Mouse (Mus musculus) intestine, postnatal 0 days (tissue): Measurements from ENCODE around the gene Pard3b. TPM values are rescaled to one million over a fixed set of nuclear protein-coding genes. Genes with fewer than 3 reads are reported as not detected.

Experiments
- ATAC-seq: fragments of 200-750 bp; cut with Nextera tagmentation; 2 replicates; pipeline ENCODE4 v1.8.0; 2017; ENCODE audit warnings: mild to moderate bottlenecking, moderate TSS enrichment, moderate library complexity
- H3K27ac ChIP-seq: fragments of 300-500 bp; sonication (generic); 2 replicates; pipeline ENCODE4 v1.5.1; 2014; ENCODE audit warnings: mild to moderate bottlenecking, low read depth, low read length, moderate library complexity
- H3K27me3 ChIP-seq: fragments of 300-500 bp; sonication (generic); replicated peaks from 2 replicates; pipeline ENCODE4 v1.6.1; 2014; ENCODE audit warnings: low read length, mixed read lengths; ENCODE audit not compliant: control insufficient read depth, insufficient read depth
- H3K36me3 ChIP-seq: fragments of 300-500 bp; sonication (generic); 2 replicates; pipeline ENCODE4 v1.6.1; 2014; ENCODE audit warnings: mild to moderate bottlenecking, moderate library complexity; ENCODE audit not compliant: control insufficient read depth, insufficient read depth
- H3K4me1 ChIP-seq: fragments of 300-500 bp; sonication (generic); replicated peaks from 2 replicates; pipeline ENCODE4 v1.6.1; 2014; ENCODE audit warnings: antibody characterized with exemption, low read length, mixed read lengths; ENCODE audit not compliant: control insufficient read depth, insufficient read depth
- H3K4me2 ChIP-seq: fragments of 300-500 bp; sonication (generic); replicated peaks from 2 replicates; pipeline ENCODE4 v1.6.1; 2014; ENCODE audit warnings: low read depth, mild to moderate bottlenecking, moderate library complexity
- H3K4me3 ChIP-seq: fragments of 300-500 bp; sonication (generic); 2 replicates; pipeline ENCODE4 v1.5.1; 2014; ENCODE audit warnings: low read depth, low read length
- H3K9ac ChIP-seq: fragments of 300-500 bp; sonication (generic); 2 replicates; pipeline ENCODE4 v1.6.1; 2014; ENCODE audit warnings: mild to moderate bottlenecking, low read depth, low read length
- H3K9me3 ChIP-seq: fragments of 300-500 bp; sonication (generic); 2 replicates; pipeline ENCODE4 v1.6.1; 2016; ENCODE audit warnings: mixed run types; ENCODE audit not compliant: control insufficient read depth
- CTCF ChIP-seq: sonication (generic); IDR thresholded peaks from 2 replicates; pipeline ENCODE4 v1.5.1; 2016; ENCODE audit warnings: low read depth, mild to moderate bottlenecking, control low read depth, antibody characterized with exemption, moderate library complexity
- whole genome bisulfite sequencing: fragments of 180-500 bp; shearing (Covaris S2); extraction: QIAGEN DNeasy Blood & Tissue Kit; methylation state at CpG from one replicate; pipeline ENCODE4 v1.1.7; 2014; 5-methylcytosine and 5-hydroxymethylcytosine counted together
- polyA plus RNA-seq: library from polyadenylated mRNA; unstranded; fragments of >200 nt; fragmentation: Nextera tagmentation; extraction: Ambion mirVana; gene quantifications from 2 replicates; pipeline ENCODE4 v1.2.1, GENCODE M21; 2015

The Pard3b gene
- polyA plus RNA-seq, 1 experiment from 2014 or later: 17.2 TPM

GRCm38 (mm10) chr1:62129186-62129585 is 490.6 kb downstream of the Pard3b start:
- Histone ChIP-seq H3K4me3 (no peak overlapping the region), H3K27ac (no peak overlapping the region), H3K4me2 (no peak overlapping the region), H3K9me3 (no peaks in the 10 kb centered on the region), H3K36me3 (no peaks in the 10 kb centered on the region), H3K4me1 (no peaks in the 10 kb centered on the region), H3K9ac (no peak overlapping the region), H3K27me3 (no peaks in the 10 kb centered on the region)
- TF ChIP-seq CTCF: no peak
- no peak for ATAC-seq
- WGBS: 72% methylated on average over 2 of the region's 2 CpGs

DNA sequence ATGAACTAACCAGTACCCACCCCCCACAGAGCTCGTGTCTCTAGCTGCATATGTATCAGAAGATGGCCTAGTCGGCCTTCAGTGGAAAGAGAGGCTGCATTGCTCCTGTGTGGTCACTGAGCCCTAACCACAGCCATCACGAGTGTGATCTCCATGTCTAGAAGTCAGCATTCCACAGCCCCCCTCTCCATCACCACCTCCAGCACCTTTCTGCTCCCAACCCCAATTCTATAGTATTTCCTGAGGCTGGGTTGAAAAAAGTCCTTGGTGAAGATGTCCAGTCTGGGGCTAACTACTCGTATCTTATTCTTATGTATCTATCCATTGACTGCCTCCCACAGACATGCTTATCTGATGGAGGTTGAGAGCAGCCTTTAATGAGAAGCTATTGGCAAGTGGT is 509.5 kb downstream of the Pard3b start:
- ATAC-seq: no peak
- Histone ChIP-seq H3K9me3 (no peaks in the 10 kb centered on the region), H3K27me3 (no peaks in the 10 kb centered on the region), H3K4me3 (no peak overlapping the region), H3K4me1 (no peaks in the 10 kb centered on the region), H3K27ac (no peak overlapping the region), H3K36me3 (no peaks in the 10 kb centered on the region), H3K4me2 (no peak overlapping the region), H3K9ac (no peak overlapping the region)
- no peak for TF ChIP-seq CTCF
- WGBS: 91% methylated on average over 4 of the region's 4 CpGs

DNA sequence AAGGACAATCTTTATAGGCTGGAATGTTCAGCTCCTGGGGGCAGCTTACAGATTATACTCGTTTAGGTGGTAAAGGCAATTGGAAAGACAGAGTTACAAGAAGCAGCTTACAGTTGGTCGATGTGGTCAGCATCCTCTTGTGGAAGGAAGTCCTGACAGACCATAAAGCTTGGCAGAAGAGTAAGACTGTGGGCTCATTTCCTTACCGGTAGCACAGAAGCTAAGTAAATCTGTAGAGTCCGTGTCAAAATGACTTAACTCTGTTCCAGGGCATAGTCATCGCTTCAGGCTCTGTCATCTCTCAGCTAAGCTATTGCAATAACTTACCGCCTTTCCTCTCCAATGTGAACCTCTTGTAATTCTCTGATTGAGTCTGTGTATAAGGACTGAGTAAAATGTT is 510.2 kb downstream of the Pard3b start:
- Histone ChIP-seq H3K36me3 (no peaks in the 10 kb centered on the region), H3K4me3 (no peak overlapping the region), H3K27me3 (no peaks in the 10 kb centered on the region), H3K27ac (no peak overlapping the region), H3K9ac (no peak overlapping the region), H3K4me2 (no peak overlapping the region), H3K4me1 (no peaks in the 10 kb centered on the region), H3K9me3 (no peaks in the 10 kb centered on the region)
- TF ChIP-seq CTCF: no peak
- WGBS: 75% methylated on average over 6 of the region's 6 CpGs
- no peak for ATAC-seq

- TF ChIP-seq CTCF: no peak
- H3K36me3 ChIP-seq: no peaks in the 10 kb centered on the region
- no peak for ATAC-seq
- H3K9ac ChIP-seq: no peak overlapping the region
- H3K9me3 ChIP-seq: no peaks in the 10 kb centered on the region
- H3K27ac ChIP-seq: no peak overlapping the region
- no peaks in the 10 kb centered on the region for H3K27me3 ChIP-seq
- no peak overlapping the region for H3K4me2 ChIP-seq
- WGBS: 88% methylated on average over 1 of the region's 1 CpGs
- no peak overlapping the region for H3K4me3 ChIP-seq
- H3K4me1 ChIP-seq: no peaks in the 10 kb centered on the region
Measured at GRCm38 (mm10) chr1:62155970-62156369, 517.3 kb downstream of the Pard3b start.

DNA sequence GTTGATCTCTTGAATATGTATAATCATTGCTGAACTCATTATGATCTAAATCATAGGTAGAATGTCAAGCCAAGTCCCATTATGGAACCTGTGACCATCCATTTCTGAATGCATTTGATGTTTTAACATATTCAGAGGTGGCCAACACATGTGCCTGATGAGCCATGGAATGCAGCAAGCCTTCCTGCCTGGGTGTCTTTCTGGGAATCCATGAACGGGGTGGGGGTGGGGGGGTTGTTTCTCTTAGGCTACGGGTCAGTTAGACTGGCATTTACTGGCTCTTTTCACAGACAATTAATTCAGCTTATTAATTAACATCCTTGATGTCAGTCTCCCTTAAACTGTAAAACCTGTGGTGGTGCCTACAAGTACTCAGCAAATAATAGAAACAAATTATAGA is 521.0 kb downstream of the Pard3b start:
- ATAC-seq: no peak
- no peak for TF ChIP-seq CTCF

DNA sequence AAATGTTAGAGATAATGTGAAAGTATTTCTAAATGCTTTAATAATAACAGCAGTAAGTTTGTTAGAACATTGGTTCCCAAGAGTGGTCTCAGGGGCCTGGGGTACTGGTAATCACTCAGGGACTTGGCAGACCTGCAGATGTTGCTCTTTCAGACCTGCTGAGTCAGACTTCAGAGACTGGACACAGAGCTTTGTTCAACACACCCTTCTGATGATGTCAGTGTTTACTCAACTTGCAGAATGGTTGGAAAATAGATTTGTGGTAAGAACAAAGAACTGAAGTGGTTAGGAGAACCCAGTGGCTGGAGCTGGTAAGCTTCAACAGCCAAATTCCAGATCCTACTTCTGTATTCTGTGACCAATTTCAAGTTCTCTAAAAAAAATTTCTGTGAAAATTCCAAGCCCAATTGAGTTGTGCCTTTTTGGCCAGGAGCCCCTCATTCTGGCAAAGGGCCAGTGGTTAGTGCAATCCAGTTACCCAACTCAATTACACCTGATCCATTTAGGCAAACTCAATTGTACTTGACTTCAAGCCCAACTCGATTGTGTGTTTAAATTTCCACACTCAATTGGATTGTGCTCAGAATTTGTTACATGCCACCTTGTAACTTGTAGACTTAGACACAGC is 536.5 kb downstream of the Pard3b start:
- TF ChIP-seq CTCF: no peak
- H3K4me3 ChIP-seq: no peak overlapping the region
- no peak for ATAC-seq
- WGBS: 76% methylated on average over 1 of the region's 1 CpGs
- H3K4me2 ChIP-seq: no peak overlapping the region
- H3K4me1 ChIP-seq: no peaks in the 10 kb centered on the region
- H3K9ac ChIP-seq: no peak overlapping the region
- no peaks in the 10 kb centered on the region for H3K9me3 ChIP-seq
- no peaks in the 10 kb centered on the region for H3K27me3 ChIP-seq
- no peak overlapping the region for H3K27ac ChIP-seq
- peaks cover 4% of the 10 kb centered on the region; the same call in 1 of the 2 replicates for H3K36me3 ChIP-seq

More for the DNA sequence above, 521.0 kb downstream of the Pard3b start:
- H3K4me1 ChIP-seq: no peaks in the 10 kb centered on the region
- H3K4me3 ChIP-seq: no peak overlapping the region
- H3K4me2 ChIP-seq: no peak overlapping the region
- H3K27ac ChIP-seq: no peak overlapping the region
- no peak overlapping the region for H3K9ac ChIP-seq
- WGBS: 84% methylated on average over 2 of the region's 2 CpGs
- H3K36me3 ChIP-seq: no peaks in the 10 kb centered on the region
- no peaks in the 10 kb centered on the region for H3K27me3 ChIP-seq
- H3K9me3 ChIP-seq: no peaks in the 10 kb centered on the region
